Mouse (Mus musculus): ENCODE results near the gene Mettl21a. TPM values are rescaled to one million over a fixed set of nuclear protein-coding genes. Genes with fewer than 3 reads are reported as not detected.

The Mettl21a gene
- polyA plus RNA-seq, 1 experiment from 2014 or later, result 7.4 TPM

- ATAC-seq (no peak), DNase-seq (no peak)
- TF ChIP-seq EP300 (IDR thresholded peaks at IDR 0.05; ENCODE audit: low read depth) (no peak), CTCF (IDR thresholded peaks at IDR 0.05; ENCODE audit: low read depth) (no peak)
- no peaks in the 10 kb centered on the region for H3K9me3 ChIP-seq (ENCODE audit: low read length)
- H3K36me3 ChIP-seq (replicated peaks; ENCODE audit: insufficient read depth, low read length), result no peaks in the 10 kb centered on the region
- no peaks in the 10 kb centered on the region for H3K27me3 ChIP-seq (ENCODE audit: insufficient read depth, low read length)
- H3K4me2 ChIP-seq (ENCODE audit: low read depth, low read length), result no peak overlapping the region
- no peak overlapping the region for H3K27ac ChIP-seq (ENCODE audit: low read depth)
- H3K4me3 ChIP-seq (ENCODE audit: low read depth, low read length), result no peak overlapping the region
- H3K4me1 ChIP-seq (ENCODE audit: insufficient read depth), result no peaks in the 10 kb centered on the region
- H3K9ac ChIP-seq (replicated peaks), result no peak overlapping the region
Observed at GRCm38 (mm10) chr1:64625214-64625613, 8.2 kb upstream of the Mettl21a start.

- Histone ChIP-seq H3K4me3 (ENCODE audit: low read depth, low read length) (no peak overlapping the region), H3K27me3 (ENCODE audit: insufficient read depth, low read length) (no peaks in the 10 kb centered on the region), H3K9ac (replicated peaks) (no peak overlapping the region), H3K36me3 (replicated peaks; ENCODE audit: insufficient read depth, low read length) (no peaks in the 10 kb centered on the region), H3K4me2 (ENCODE audit: low read depth, low read length) (no peak overlapping the region), H3K9me3 (ENCODE audit: low read length) (no peaks in the 10 kb centered on the region), H3K4me1 (ENCODE audit: insufficient read depth) (no peaks in the 10 kb centered on the region), H3K27ac (ENCODE audit: low read depth) (no peak overlapping the region)
- ATAC-seq (no peak), DNase-seq (no peak)
- no peak for TF ChIP-seq EP300 (IDR thresholded peaks at IDR 0.05; ENCODE audit: low read depth)
- TF ChIP-seq CTCF (IDR thresholded peaks at IDR 0.05; ENCODE audit: low read depth), result no peak
- 68% methylated on average over 12 of the region's 12 CpGs for WGBS (ENCODE audit: insufficient replicate concordance)
Observed at GRCm38 (mm10) chr1:64623558-64624435, 6.8 kb upstream of the Mettl21a start.

GRCm38 (mm10) chr1:64621116-64621515 lies 4.1 kb upstream of the Mettl21a start:
- Histone ChIP-seq H3K36me3 (replicated peaks; ENCODE audit: insufficient read depth, low read length) (no peaks in the 10 kb centered on the region), H3K4me3 (ENCODE audit: low read depth, low read length) (no peak overlapping the region), H3K27me3 (ENCODE audit: insufficient read depth, low read length) (no peaks in the 10 kb centered on the region), H3K4me2 (ENCODE audit: low read depth, low read length) (no peak overlapping the region), H3K4me1 (ENCODE audit: insufficient read depth) (peaks cover 9% of the 10 kb centered on the region; the same call in 1 of the 2 replicates), H3K9me3 (ENCODE audit: low read length) (no peaks in the 10 kb centered on the region), H3K9ac (replicated peaks) (no peak overlapping the region), H3K27ac (ENCODE audit: low read depth) (no peak overlapping the region)
- 76% methylated on average over 5 of the region's 5 CpGs for WGBS (ENCODE audit: insufficient replicate concordance)
- DNase-seq, result no peak
- TF ChIP-seq EP300 (IDR thresholded peaks at IDR 0.05; ENCODE audit: low read depth) (no peak), CTCF (IDR thresholded peaks at IDR 0.05; ENCODE audit: low read depth) (no peak)
- ATAC-seq, result no peak

DNA sequence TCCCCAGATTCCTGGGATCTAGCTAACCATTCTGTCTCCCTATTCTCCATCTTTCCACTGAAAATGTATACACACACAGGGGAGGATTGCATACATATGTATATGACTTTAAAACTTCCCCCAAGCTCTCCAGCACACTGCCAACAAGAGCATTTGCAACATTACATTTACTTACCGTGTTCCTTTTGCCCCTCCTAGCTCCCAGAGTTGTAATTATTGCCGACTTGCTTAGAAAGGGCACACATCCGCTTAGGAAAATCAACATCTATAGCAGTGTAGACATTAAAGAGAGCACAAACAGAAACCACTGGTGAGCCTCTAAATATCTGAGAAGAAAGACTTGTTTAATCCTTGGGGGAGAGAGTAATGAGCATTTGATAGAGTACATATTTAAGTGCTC lies 1.2 kb upstream of the Mettl21a start:
- H3K27ac ChIP-seq (ENCODE audit: low read depth), result no peak overlapping the region
- H3K4me2 ChIP-seq (ENCODE audit: low read depth, low read length), result peak overlapping the region; percentile 85
- ATAC-seq (no peak), DNase-seq (no peak)
- H3K4me3 ChIP-seq (ENCODE audit: low read depth, low read length), result peak overlapping the region; percentile 89
- no peak for TF ChIP-seq EP300 (IDR thresholded peaks at IDR 0.05; ENCODE audit: low read depth)
- TF ChIP-seq CTCF (IDR thresholded peaks at IDR 0.05; ENCODE audit: low read depth), result no peak
- H3K27me3 ChIP-seq (ENCODE audit: insufficient read depth, low read length), result no peaks in the 10 kb centered on the region
- peaks cover 10% of the 10 kb centered on the region; the same call in 1 of the 2 replicates for H3K4me1 ChIP-seq (ENCODE audit: insufficient read depth)
- no peaks in the 10 kb centered on the region for H3K9me3 ChIP-seq (ENCODE audit: low read length)
- H3K36me3 ChIP-seq (replicated peaks; ENCODE audit: insufficient read depth, low read length), result no peaks in the 10 kb centered on the region; the same call in 1 of the 2 replicates
- 54% methylated on average over 3 of the region's 3 CpGs for WGBS (ENCODE audit: insufficient replicate concordance)
- H3K9ac ChIP-seq (replicated peaks), result peak overlapping the region; percentile 88; the same call in 1 of the 2 replicates

GRCm38 (mm10) chr1:64617715-64617984 lies 608 bp upstream of the Mettl21a start:
- no peaks in the 10 kb centered on the region for H3K27me3 ChIP-seq (ENCODE audit: insufficient read depth, low read length)
- H3K9me3 ChIP-seq (ENCODE audit: low read length), result no peaks in the 10 kb centered on the region

GRCm38 (mm10) chr1:64616531-64616880 lies 536 bp downstream of the Mettl21a start:
- ATAC-seq (peak; percentile 16), DNase-seq (no peak)
- Histone ChIP-seq H3K4me2 (ENCODE audit: low read depth, low read length) (peak overlapping the region; percentile 85), H3K4me1 (ENCODE audit: insufficient read depth) (peaks cover 10% of the 10 kb centered on the region; the same call in 1 of the 2 replicates), H3K9ac (replicated peaks) (peak overlapping the region; percentile 88), H3K27me3 (ENCODE audit: insufficient read depth, low read length) (no peaks in the 10 kb centered on the region), H3K9me3 (ENCODE audit: low read length) (no peaks in the 10 kb centered on the region), H3K4me3 (ENCODE audit: low read depth, low read length) (peak overlapping the region; percentile 89), H3K27ac (ENCODE audit: low read depth) (peak overlapping the region; percentile 87), H3K36me3 (replicated peaks; ENCODE audit: insufficient read depth, low read length) (no peaks in the 10 kb centered on the region; the same call in 1 of the 2 replicates)
- TF ChIP-seq EP300 (IDR thresholded peaks at IDR 0.05; ENCODE audit: low read depth) (no peak), CTCF (IDR thresholded peaks at IDR 0.05; ENCODE audit: low read depth) (no peak)
- 9% methylated on average over 8 of the region's 8 CpGs for WGBS (ENCODE audit: insufficient replicate concordance)

More at GRCm38 (mm10) chr1:64617715-64617984, 608 bp upstream of the Mettl21a start:
- Histone ChIP-seq H3K4me2 (ENCODE audit: low read depth, low read length) (peak overlapping the region; percentile 85), H3K4me3 (ENCODE audit: low read depth, low read length) (peak overlapping the region; percentile 89), H3K36me3 (replicated peaks; ENCODE audit: insufficient read depth, low read length) (no peaks in the 10 kb centered on the region; the same call in 1 of the 2 replicates), H3K9ac (replicated peaks) (peak overlapping the region; percentile 88), H3K4me1 (ENCODE audit: insufficient read depth) (peaks cover 10% of the 10 kb centered on the region; the same call in 1 of the 2 replicates), H3K27ac (ENCODE audit: low read depth) (peak overlapping the region; percentile 87)
- TF ChIP-seq EP300 (IDR thresholded peaks at IDR 0.05; ENCODE audit: low read depth), result no peak
- peak; percentile 97 for TF ChIP-seq CTCF (IDR thresholded peaks at IDR 0.05; ENCODE audit: low read depth)
- peak; percentile 83 for ATAC-seq
- whole genome bisulfite sequencing (ENCODE audit: insufficient replicate concordance), result 0% methylated on average over 15 of the region's 15 CpGs
- peak; percentile 89 for DNase-seq
